Mouse (Mus musculus) lung, adult 2 months (tissue): Measurements from ENCODE around the gene Sqor.

Source experiments
- CTCF ChIP-seq: fragments of 200-500 bp; IDR thresholded peaks from 2 replicates; pipeline ENCODE4 v1.5.1; 2011; ENCODE audit warnings: mild to moderate bottlenecking, low read length, control low read depth; ENCODE audit not compliant: insufficient read depth
- POLR2A ChIP-seq: fragments of 200-500 bp; IDR thresholded peaks from 2 replicates; pipeline ENCODE4 v1.6.1; 2011; ENCODE audit warnings: low read depth, mild to moderate bottlenecking, control low read depth, low read length, borderline replicate concordance; ENCODE audit errors: extremely low read depth

GRCm38 (mm10) chr2:122806040-122806439, 41.0 kb downstream of the Sqor start:
- TF ChIP-seq POLR2A = no peak
- TF ChIP-seq CTCF = no peak
